Mouse (Mus musculus): Measurements from ENCODE around the gene Ndufa7. TPM values are rescaled to one million over a fixed set of nuclear protein-coding genes. Genes with fewer than 3 reads are reported as not detected.
"Not testable (repeated sequence)": the region's sequence is repeated elsewhere in the genome, so short reads cannot be mapped to it uniquely, and the experiment has no call there.

The Ndufa7 gene
- polyA plus RNA-seq, 1 experiment from 2014 or later, result 517 TPM

DNA sequence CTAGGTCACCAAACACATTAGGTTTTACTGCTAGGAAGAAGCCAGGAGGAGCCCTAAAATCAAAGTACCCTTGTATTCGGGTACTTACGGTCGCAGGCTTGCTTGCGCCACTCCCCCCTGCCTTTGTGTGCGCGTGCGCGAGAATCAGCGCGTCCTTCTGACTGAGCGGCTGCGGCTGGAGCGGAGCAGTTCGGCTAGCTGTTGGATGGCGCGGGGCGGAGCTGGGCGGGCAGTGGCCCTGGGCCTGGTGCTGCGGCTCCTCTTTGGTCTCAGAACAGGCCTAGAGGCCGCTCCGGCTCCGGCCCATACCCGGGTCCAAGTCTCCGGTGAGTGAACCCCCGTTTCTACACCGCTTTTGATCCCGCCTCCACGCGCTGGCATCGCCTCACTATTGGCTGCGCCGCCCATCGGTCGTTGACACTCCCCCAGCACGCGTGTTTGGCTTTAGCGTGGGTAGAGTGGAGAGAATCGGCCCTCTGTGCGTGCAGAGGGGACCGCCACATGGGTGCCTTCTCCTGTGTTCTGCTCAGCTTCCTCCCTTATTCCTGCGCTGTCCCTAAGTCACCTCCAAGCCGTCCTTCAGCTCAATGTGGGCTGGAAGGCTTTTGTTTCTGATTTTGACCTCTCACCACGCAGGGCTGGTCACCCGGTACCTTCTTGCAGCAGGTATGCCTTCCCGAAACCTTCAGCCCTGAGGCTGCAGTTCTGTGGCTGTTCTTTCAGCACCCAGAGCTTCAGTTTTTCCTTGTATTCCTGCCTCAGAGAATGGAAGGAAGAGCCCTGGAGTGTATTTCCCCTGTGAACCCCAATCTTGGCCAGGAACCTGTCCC is 18.8 kb downstream of the Ndufa7 start, which contains the start of gene Cd320:
TSS of gene Cd320 (plus strand) at position 126 of the 830 bp plus-strand sequence.
- no peaks in the 10 kb centered on the region for H3K27me3 ChIP-seq (replicated peaks; ENCODE audit: control insufficient read depth, insufficient read depth, low read length)
- peak; percentile 97 for ATAC-seq
- peak within 1 kb of the TSS; percentile 91 for H3K4me3 ChIP-seq (ENCODE audit: low read length)
- H3K4me2 ChIP-seq (ENCODE audit: low read length), result peak within 1 kb of the TSS; percentile 97
- H3K36me3 ChIP-seq (ENCODE audit: control insufficient read depth, insufficient read depth, low read length), result 0 out of 2 replicates have a peak, but pooled peaks cover 5% of the 10 kb centered on the region
- H3K27ac ChIP-seq (ENCODE audit: low read depth, low read length), result peak within 1 kb of the TSS; percentile 83
- no peaks in the 10 kb centered on the region for H3K9me3 ChIP-seq (ENCODE audit: control insufficient read depth, low read length)
- peaks cover 12% of the 10 kb centered on the region for H3K4me1 ChIP-seq (ENCODE audit: control insufficient read depth, insufficient read depth, low read depth, low read length)
- H3K9ac ChIP-seq (ENCODE audit: low read depth, low read length), result peak within 1 kb of the TSS; percentile 85
- WGBS, result under 1% methylated on average over 41 of the region's 45 CpGs

DNA sequence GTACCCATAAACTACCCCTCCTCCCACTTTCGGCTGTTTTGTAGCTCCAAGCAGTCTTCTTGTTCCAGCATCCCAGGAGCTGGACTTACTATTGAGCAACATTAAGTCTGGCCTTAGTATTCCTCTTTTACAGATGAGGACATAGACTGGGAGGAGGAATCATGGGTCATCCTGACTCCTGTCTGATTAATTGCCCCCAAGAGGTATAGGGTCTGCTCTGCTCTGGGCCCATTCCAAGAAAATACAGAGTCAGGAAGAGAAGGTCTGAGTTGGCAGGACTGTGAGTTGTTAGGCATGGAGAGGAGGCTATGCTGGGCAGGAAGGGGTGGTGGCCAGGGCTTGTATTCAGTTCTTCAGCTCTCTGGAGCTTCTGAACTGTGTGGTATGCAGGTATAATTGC is 19.8 kb downstream of the Ndufa7 start:
- WGBS, result 82% methylated on average over 1 of the region's 1 CpGs
- no peaks in the 10 kb centered on the region for H3K27me3 ChIP-seq (replicated peaks; ENCODE audit: control insufficient read depth, insufficient read depth, low read length)
- H3K9ac ChIP-seq (ENCODE audit: low read depth, low read length), result no peak overlapping the region
- no peak for ATAC-seq
- peaks cover 7% of the 10 kb centered on the region; the same call in 1 of the 2 replicates for H3K36me3 ChIP-seq (ENCODE audit: control insufficient read depth, insufficient read depth, low read length)
- peak overlapping the region; percentile 97 for H3K4me2 ChIP-seq (ENCODE audit: low read length)
- H3K9me3 ChIP-seq (ENCODE audit: control insufficient read depth, low read length), result no peaks in the 10 kb centered on the region
- H3K4me1 ChIP-seq (ENCODE audit: control insufficient read depth, insufficient read depth, low read depth, low read length), result peaks cover 12% of the 10 kb centered on the region
- H3K27ac ChIP-seq (ENCODE audit: low read depth, low read length), result no peak overlapping the region
- H3K4me3 ChIP-seq (ENCODE audit: low read length), result peak overlapping the region; percentile 91

DNA sequence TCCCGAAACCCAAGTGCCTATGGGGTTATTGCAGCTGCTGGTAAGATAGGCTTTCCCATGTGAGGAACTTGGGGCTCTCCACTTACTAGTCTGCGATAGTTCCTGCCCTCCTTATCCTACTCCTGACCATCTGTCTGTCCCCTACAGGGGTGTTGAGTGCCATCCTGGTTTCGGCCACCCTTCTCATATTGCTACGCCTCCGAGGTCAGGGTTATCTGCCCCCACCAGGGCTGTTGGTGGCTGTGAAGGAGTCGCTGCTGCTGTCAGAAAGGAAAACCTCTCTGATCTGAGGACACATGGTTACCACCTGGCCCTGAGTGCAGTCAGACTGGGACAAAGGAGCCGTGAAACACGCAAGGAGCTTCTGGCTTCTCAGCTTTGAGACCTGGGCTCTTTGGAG is 23.8 kb downstream of the Ndufa7 start:
- no peak for ATAC-seq
- no peak overlapping the region for H3K4me2 ChIP-seq (ENCODE audit: low read length)
- no peak overlapping the region for H3K27ac ChIP-seq (ENCODE audit: low read depth, low read length)
- H3K27me3 ChIP-seq (replicated peaks; ENCODE audit: control insufficient read depth, insufficient read depth, low read length), result no peaks in the 10 kb centered on the region
- H3K4me3 ChIP-seq (ENCODE audit: low read length), result no peak overlapping the region
- H3K9ac ChIP-seq (ENCODE audit: low read depth, low read length), result no peak overlapping the region
- peaks cover 10% of the 10 kb centered on the region; the same call in 1 of the 2 replicates for H3K36me3 ChIP-seq (ENCODE audit: control insufficient read depth, insufficient read depth, low read length)
- no peaks in the 10 kb centered on the region for H3K9me3 ChIP-seq (ENCODE audit: control insufficient read depth, low read length)
- peaks cover 12% of the 10 kb centered on the region for H3K4me1 ChIP-seq (ENCODE audit: control insufficient read depth, insufficient read depth, low read depth, low read length)
- 91% methylated on average over 8 of the region's 8 CpGs for WGBS

DNA sequence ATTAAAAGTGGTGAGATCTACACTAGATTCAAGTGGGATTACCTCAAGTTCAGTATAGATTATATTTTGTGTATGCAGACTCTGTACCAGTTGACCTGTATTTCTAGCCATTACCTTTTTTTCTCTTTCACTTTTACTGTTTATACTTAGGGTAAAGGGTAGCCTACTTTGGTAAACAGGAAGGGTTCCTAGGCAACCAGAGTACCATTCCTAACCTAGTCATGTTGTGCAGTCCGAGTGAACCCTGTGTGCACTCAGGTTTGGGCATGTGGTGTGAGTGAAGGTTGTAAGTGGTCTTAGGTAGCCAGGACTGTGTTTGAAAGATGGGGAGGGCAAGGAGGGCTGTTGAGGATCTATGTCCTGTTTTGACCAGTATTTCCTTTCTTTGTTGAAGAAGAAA is 27.0 kb downstream of the Ndufa7 start:
- no peak for ATAC-seq

DNA sequence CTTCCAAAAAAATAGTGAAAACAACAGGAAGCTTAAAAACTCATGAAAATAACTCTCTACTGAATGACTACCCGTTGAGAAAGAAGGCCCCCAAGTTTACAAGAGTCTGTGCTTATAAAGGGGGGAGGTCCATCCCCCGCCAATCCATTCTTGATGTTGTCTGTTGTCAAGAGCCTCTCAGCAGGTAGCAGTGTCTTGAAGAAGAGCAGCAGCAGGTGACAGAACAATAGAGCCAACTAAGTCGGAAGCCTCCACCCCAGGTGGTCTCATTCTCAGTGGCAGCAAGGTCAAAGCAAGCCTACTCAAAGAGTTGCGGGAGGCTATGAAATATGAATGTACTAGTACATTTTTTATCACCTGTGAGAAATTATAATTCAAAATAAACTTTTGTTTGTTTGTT is 33.4 kb downstream of the Ndufa7 start:
- H3K4me2 ChIP-seq (ENCODE audit: low read length), result no peak overlapping the region
- H3K9me3 ChIP-seq (ENCODE audit: control insufficient read depth, low read length), result no peaks in the 10 kb centered on the region
- WGBS, result 52% methylated on average over 4 of the region's 4 CpGs
- H3K4me3 ChIP-seq (ENCODE audit: low read length), result no peak overlapping the region
- no peak for ATAC-seq
- no peak overlapping the region for H3K27ac ChIP-seq (ENCODE audit: low read depth, low read length)
- no peaks in the 10 kb centered on the region for H3K36me3 ChIP-seq (ENCODE audit: control insufficient read depth, insufficient read depth, low read length)
- no peaks in the 10 kb centered on the region for H3K27me3 ChIP-seq (replicated peaks; ENCODE audit: control insufficient read depth, insufficient read depth, low read length)
- no peaks in the 10 kb centered on the region for H3K4me1 ChIP-seq (ENCODE audit: control insufficient read depth, insufficient read depth, low read depth, low read length)
- H3K9ac ChIP-seq (ENCODE audit: low read depth, low read length), result no peak overlapping the region

More for the DNA sequence above, 27.0 kb downstream of the Ndufa7 start:
- H3K27ac ChIP-seq (ENCODE audit: low read depth, low read length), result no peak overlapping the region
- H3K4me2 ChIP-seq (ENCODE audit: low read length), result no peak overlapping the region
- peaks cover 10% of the 10 kb centered on the region; the same call in 1 of the 2 replicates for H3K36me3 ChIP-seq (ENCODE audit: control insufficient read depth, insufficient read depth, low read length)
- 77% methylated on average over 1 of the region's 1 CpGs for WGBS
- no peak overlapping the region for H3K9ac ChIP-seq (ENCODE audit: low read depth, low read length)
- H3K9me3 ChIP-seq (ENCODE audit: control insufficient read depth, low read length), result no peaks in the 10 kb centered on the region
- no peaks in the 10 kb centered on the region for H3K4me1 ChIP-seq (ENCODE audit: control insufficient read depth, insufficient read depth, low read depth, low read length)
- no peak overlapping the region for H3K4me3 ChIP-seq (ENCODE audit: low read length)
- no peaks in the 10 kb centered on the region for H3K27me3 ChIP-seq (replicated peaks; ENCODE audit: control insufficient read depth, insufficient read depth, low read length)

DNA sequence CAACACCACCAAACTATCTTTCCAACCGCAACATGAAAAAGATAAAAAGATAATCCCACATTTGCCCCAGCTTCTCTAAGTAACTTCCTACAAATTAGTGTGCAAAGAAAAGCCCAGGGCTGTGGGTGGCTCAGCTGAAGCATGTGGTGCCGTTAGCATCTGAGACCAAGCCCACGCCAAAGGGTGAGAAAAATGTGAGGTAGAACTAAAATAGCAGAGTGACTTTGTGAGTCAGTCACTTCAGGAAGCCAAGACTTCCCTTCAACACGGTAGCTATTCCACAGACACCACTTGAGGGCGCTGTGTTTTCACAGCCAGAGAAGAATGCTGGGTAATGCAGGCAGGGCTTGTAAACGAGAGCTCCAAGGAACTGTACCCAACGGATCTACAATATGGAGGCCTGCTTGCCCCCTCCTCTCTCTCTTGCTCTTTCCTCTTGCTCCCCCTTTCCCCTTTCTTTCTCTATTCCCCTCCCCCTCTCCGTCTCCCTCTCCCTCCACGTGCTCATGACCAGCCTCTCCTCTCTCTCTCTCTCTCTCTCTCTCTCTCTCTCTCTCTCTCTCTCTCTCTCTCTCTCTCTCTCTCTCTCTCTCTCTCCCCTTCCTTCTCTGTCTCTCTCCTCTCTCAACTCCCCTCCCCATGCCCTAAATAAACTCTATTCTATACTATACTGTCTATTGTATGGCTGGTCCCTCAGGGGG is 41.1 kb downstream of the Ndufa7 start:
- no peak for ATAC-seq
- 37% methylated on average over 9 of the region's 9 CpGs for WGBS

DNA sequence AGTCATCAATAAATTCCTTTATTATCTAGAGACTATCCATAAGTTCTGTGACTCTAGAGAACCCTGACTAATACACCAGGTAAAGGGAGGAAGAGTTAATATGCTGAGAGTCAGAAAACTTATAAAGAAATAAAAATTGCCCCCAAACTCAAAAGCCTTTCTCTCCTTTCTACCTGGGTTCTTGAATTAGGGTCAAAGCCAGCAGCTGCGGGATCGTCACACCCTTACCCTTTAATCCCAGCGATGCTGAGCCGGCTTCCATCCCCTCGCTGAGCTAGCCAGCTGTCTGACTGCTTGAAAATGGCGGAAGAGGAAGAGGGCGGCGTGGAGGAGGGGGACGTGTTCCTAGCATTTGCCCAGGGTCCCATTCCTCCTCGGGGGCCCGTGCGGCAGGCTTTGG is 49.2 kb downstream of the Ndufa7 start, which contains the start of gene Gm7029:
TSS of gene Gm7029 (plus strand) at position 301 of the 400 bp plus-strand sequence.
- H3K9ac ChIP-seq (ENCODE audit: low read depth, low read length); H3K27ac ChIP-seq (ENCODE audit: low read depth, low read length); H3K4me1 ChIP-seq (ENCODE audit: control insufficient read depth, insufficient read depth, low read depth, low read length); H3K4me2 ChIP-seq (ENCODE audit: low read length); H3K4me3 ChIP-seq (ENCODE audit: low read length); H3K36me3 ChIP-seq (ENCODE audit: control insufficient read depth, insufficient read depth, low read length); H3K27me3 ChIP-seq (replicated peaks; ENCODE audit: control insufficient read depth, insufficient read depth, low read length); H3K9me3 ChIP-seq (ENCODE audit: control insufficient read depth, low read length); ATAC-seq: not testable (repeated sequence)
- WGBS, result no CpG with 5 or more reads among the region's 12 CpGs

More for the DNA sequence above, 41.1 kb downstream of the Ndufa7 start:
- Histone ChIP-seq H3K27me3 (replicated peaks; ENCODE audit: control insufficient read depth, insufficient read depth, low read length) (no peaks in the 10 kb centered on the region), H3K9me3 (ENCODE audit: control insufficient read depth, low read length) (no peaks in the 10 kb centered on the region), H3K27ac (ENCODE audit: low read depth, low read length) (no peak overlapping the region), H3K4me3 (ENCODE audit: low read length) (no peak overlapping the region), H3K4me1 (ENCODE audit: control insufficient read depth, insufficient read depth, low read depth, low read length) (no peaks in the 10 kb centered on the region), H3K36me3 (ENCODE audit: control insufficient read depth, insufficient read depth, low read length) (no peaks in the 10 kb centered on the region), H3K4me2 (ENCODE audit: low read length) (no peak overlapping the region), H3K9ac (ENCODE audit: low read depth, low read length) (no peak overlapping the region)

DNA sequence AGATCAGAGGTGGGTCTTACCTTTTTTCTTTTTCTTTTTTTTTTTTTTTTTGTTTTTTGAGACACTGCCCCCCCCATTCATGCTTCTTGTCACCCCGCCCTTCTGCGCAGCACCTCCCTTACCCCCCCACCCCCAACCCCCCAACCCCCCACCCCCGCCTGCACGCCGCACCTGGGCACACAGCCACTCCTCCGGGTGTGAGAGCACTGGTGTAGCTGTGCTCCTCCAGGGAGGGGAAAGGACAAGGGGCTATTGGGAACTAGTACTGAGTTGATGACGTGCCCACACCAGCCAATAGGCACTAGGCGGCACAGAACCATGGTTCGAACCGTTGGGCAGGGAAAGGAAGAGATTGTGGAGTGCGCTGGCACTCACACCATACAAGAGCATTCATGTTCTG is 50.0 kb downstream of the Ndufa7 start:
- Histone ChIP-seq H3K4me3 (ENCODE audit: low read length) (no peak overlapping the region), H3K9me3 (ENCODE audit: control insufficient read depth, low read length) (no peaks in the 10 kb centered on the region), H3K9ac (ENCODE audit: low read depth, low read length) (no peak overlapping the region), H3K27ac (ENCODE audit: low read depth, low read length) (no peak overlapping the region), H3K4me1 (ENCODE audit: control insufficient read depth, insufficient read depth, low read depth, low read length) (no peaks in the 10 kb centered on the region), H3K4me2 (ENCODE audit: low read length) (no peak overlapping the region), H3K36me3 (ENCODE audit: control insufficient read depth, insufficient read depth, low read length) (no peaks in the 10 kb centered on the region), H3K27me3 (replicated peaks; ENCODE audit: control insufficient read depth, insufficient read depth, low read length) (no peaks in the 10 kb centered on the region)
- 89% methylated on average over 11 of the region's 11 CpGs for WGBS
- no peak for ATAC-seq

DNA sequence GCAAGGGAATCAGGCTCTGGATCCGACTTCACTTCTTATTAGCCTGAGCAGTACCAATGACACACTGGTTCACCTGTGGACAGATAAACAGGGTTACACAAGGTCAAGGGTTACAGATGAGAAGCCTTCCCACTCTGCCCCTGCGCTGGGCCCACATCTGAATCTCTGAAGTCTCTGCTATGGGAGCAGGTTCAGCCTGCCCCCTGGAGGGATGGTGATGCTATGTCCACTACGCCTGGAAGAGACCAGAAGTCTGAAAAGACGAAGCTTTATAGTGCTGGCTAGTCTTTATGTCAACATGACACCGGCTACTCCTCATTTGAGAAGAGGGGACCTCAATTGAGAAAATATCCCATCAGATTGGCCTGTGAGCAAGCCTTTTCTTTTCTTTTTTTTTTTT is 51.4 kb downstream of the Ndufa7 start:
- ATAC-seq; H3K4me3 ChIP-seq (ENCODE audit: low read length); H3K27me3 ChIP-seq (replicated peaks; ENCODE audit: control insufficient read depth, insufficient read depth, low read length); H3K9ac ChIP-seq (ENCODE audit: low read depth, low read length); H3K4me1 ChIP-seq (ENCODE audit: control insufficient read depth, insufficient read depth, low read depth, low read length); H3K9me3 ChIP-seq (ENCODE audit: control insufficient read depth, low read length); H3K36me3 ChIP-seq (ENCODE audit: control insufficient read depth, insufficient read depth, low read length); H3K27ac ChIP-seq (ENCODE audit: low read depth, low read length); H3K4me2 ChIP-seq (ENCODE audit: low read length): not testable (repeated sequence)
- WGBS, result 81% methylated on average over 5 of the region's 5 CpGs
